Mouse (Mus musculus): ENCODE measurements around the gene Rora. TPM values are rescaled to one million over a fixed set of nuclear protein-coding genes. Genes with fewer than 3 reads are reported as not detected.

Rora gene
- polyA plus RNA-seq, 1 experiment from 2014 or later = 23.2 TPM

DNA sequence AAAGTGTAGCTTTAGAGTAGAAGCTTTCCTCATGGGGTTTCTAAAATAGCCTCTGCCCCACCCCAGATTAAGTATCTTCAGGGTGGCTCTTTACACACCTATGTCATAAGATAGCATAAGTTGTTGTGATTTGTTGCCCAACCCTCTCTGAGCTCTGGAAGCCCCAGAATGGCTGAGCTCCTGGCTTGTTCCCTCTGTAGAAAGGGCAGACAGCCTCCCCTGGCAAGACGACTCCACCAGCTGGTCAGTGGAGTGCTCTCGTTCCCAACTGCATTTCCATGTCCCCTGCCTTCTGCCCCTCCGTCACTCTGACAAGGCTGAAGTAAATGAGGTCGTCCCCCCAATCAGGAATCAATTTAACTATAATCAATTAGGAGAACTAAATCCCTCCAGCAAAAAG, 709.2 kb downstream of the Rora start:
- no peaks in the 10 kb centered on the region for H3K27me3 ChIP-seq (ENCODE audit: control insufficient read depth, insufficient read depth, low read length)
- no peak overlapping the region for H3K4me3 ChIP-seq (ENCODE audit: low read depth, low read length)
- H3K4me2 ChIP-seq (ENCODE audit: low read depth, low read length) = no peak overlapping the region
- 38% methylated on average over 4 of the region's 4 CpGs for WGBS
- H3K9me3 ChIP-seq (ENCODE audit: control insufficient read depth, low read length) = no peaks in the 10 kb centered on the region
- peaks cover 4% of the 10 kb centered on the region; the same call in 1 of the 2 replicates for H3K4me1 ChIP-seq (ENCODE audit: control insufficient read depth, insufficient read depth, low read length)
- no peak overlapping the region for H3K27ac ChIP-seq (ENCODE audit: low read depth, low read length)
- no peak overlapping the region for H3K9ac ChIP-seq (replicated peaks; ENCODE audit: low read depth, low read length)
- no peak for ATAC-seq (ENCODE audit: low read depth)
- H3K36me3 ChIP-seq (ENCODE audit: control insufficient read depth, insufficient read depth, low read length) = no peaks in the 10 kb centered on the region

DNA sequence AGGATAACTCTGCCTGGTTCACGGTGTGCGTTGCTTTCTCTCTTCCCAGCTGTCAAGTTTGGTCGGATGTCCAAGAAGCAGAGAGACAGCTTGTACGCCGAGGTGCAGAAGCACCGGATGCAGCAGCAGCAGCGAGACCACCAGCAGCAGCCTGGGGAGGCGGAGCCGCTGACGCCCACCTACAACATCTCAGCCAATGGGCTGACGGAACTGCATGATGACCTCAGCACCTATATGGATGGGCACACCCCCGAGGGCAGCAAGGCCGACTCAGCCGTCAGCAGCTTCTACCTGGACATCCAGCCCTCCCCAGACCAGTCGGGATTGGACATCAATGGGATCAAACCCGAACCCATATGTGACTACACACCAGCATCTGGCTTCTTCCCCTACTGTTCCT, 710.5 kb downstream of the Rora start:
- Histone ChIP-seq H3K27ac (ENCODE audit: low read depth, low read length) (no peak overlapping the region), H3K27me3 (ENCODE audit: control insufficient read depth, insufficient read depth, low read length) (no peaks in the 10 kb centered on the region), H3K4me1 (ENCODE audit: control insufficient read depth, insufficient read depth, low read length) (no peaks in the 10 kb centered on the region; the same call in 1 of the 2 replicates), H3K36me3 (ENCODE audit: control insufficient read depth, insufficient read depth, low read length) (no peaks in the 10 kb centered on the region), H3K9ac (replicated peaks; ENCODE audit: low read depth, low read length) (no peak overlapping the region), H3K4me2 (ENCODE audit: low read depth, low read length) (no peak overlapping the region), H3K9me3 (ENCODE audit: control insufficient read depth, low read length) (no peaks in the 10 kb centered on the region), H3K4me3 (ENCODE audit: low read depth, low read length) (no peak overlapping the region)
- ATAC-seq (ENCODE audit: low read depth) = no peak
- 65% methylated on average over 16 of the region's 16 CpGs for WGBS

DNA sequence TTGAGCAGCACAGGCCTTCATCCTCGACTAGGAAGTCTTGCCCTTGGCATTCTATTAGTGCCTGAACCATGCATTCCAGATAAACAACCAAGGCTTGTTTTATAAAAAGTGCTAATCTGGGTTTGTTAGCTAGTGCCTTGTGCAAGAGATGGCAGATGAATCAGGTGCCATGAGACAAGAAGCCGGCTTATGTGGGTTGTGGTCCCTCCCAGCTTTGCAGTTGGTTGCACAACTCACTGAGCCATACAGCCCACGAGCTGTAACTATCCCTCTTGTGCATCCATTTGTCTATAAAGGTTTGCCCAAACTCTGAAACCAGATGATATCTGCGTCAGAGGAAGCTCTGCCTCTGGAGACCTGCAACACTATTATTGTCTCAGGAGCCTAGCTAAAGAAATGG, 713.5 kb downstream of the Rora start:
- WGBS = 66% methylated on average over 4 of the region's 4 CpGs
- no peaks in the 10 kb centered on the region for H3K4me1 ChIP-seq (ENCODE audit: control insufficient read depth, insufficient read depth, low read length)
- no peak overlapping the region for H3K4me2 ChIP-seq (ENCODE audit: low read depth, low read length)
- H3K4me3 ChIP-seq (ENCODE audit: low read depth, low read length) = no peak overlapping the region
- no peaks in the 10 kb centered on the region for H3K36me3 ChIP-seq (ENCODE audit: control insufficient read depth, insufficient read depth, low read length)
- ATAC-seq (ENCODE audit: low read depth) = no peak
- H3K9me3 ChIP-seq (ENCODE audit: control insufficient read depth, low read length) = no peaks in the 10 kb centered on the region
- H3K9ac ChIP-seq (replicated peaks; ENCODE audit: low read depth, low read length) = no peak overlapping the region
- H3K27me3 ChIP-seq (ENCODE audit: control insufficient read depth, insufficient read depth, low read length) = no peaks in the 10 kb centered on the region
- no peak overlapping the region for H3K27ac ChIP-seq (ENCODE audit: low read depth, low read length)

DNA sequence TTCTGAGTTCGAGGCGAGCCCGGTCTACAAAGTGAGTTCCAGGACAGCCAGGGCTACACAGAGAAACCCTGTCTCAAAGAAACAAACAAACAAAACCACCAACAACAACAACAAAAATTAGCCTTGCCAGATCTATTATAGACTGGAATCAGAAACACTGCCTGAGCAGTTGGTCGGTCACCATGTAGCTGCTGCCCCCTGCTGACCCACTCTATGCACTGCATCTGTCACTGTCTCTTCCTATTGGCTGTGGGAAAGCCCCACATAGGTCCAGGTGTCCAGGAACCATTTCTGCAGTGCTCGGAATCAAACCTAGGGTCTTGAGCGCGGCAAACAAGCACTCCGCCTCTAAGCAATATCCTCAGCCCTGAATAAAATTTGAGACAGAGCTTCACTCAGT, 714.5 kb downstream of the Rora start:
- 78% methylated on average over 8 of the region's 8 CpGs for WGBS
- no peaks in the 10 kb centered on the region for H3K36me3 ChIP-seq (ENCODE audit: control insufficient read depth, insufficient read depth, low read length)
- H3K4me2 ChIP-seq (ENCODE audit: low read depth, low read length) = no peak overlapping the region
- no peak overlapping the region for H3K4me3 ChIP-seq (ENCODE audit: low read depth, low read length)
- H3K27ac ChIP-seq (ENCODE audit: low read depth, low read length) = no peak overlapping the region
- no peak for ATAC-seq (ENCODE audit: low read depth)
- no peaks in the 10 kb centered on the region for H3K9me3 ChIP-seq (ENCODE audit: control insufficient read depth, low read length)
- H3K27me3 ChIP-seq (ENCODE audit: control insufficient read depth, insufficient read depth, low read length) = no peaks in the 10 kb centered on the region
- H3K9ac ChIP-seq (replicated peaks; ENCODE audit: low read depth, low read length) = no peak overlapping the region
- no peaks in the 10 kb centered on the region for H3K4me1 ChIP-seq (ENCODE audit: control insufficient read depth, insufficient read depth, low read length)

DNA sequence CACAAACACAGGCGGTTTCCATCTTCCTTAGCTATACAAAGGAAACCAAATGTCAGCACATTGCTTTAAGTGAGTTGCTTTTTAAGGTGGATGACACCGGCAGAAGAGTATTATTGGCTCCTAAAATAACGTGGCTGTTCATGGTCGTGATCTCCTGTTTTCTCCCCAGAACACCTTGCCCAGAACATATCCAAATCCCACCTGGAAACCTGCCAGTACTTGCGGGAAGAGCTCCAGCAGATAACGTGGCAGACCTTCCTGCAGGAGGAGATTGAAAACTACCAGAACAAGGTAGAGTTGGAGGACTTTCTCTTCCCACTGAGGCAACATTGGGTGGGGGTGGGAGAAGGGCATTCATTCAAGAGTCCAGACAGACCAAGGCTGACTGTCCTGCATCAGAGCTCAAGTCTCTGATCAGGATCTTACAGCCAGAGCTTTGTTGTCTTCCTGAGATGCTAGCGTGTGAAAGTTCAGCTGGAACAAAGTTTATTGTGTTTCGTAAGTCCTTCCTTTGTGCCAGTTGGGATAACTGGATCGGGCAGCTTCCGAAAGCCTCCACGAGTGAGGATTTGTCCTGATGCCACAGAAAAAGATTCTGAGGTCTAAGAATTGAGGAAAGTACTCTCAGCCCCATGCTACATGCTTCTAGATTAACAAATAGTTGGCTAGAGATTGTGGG, 717.6 kb downstream of the Rora start:
- Histone ChIP-seq H3K27me3 (ENCODE audit: control insufficient read depth, insufficient read depth, low read length) (no peaks in the 10 kb centered on the region), H3K9ac (replicated peaks; ENCODE audit: low read depth, low read length) (no peak overlapping the region), H3K4me2 (ENCODE audit: low read depth, low read length) (no peak overlapping the region), H3K9me3 (ENCODE audit: control insufficient read depth, low read length) (no peaks in the 10 kb centered on the region), H3K36me3 (ENCODE audit: control insufficient read depth, insufficient read depth, low read length) (no peaks in the 10 kb centered on the region), H3K4me3 (ENCODE audit: low read depth, low read length) (no peak overlapping the region), H3K4me1 (ENCODE audit: control insufficient read depth, insufficient read depth, low read length) (no peaks in the 10 kb centered on the region), H3K27ac (ENCODE audit: low read depth, low read length) (no peak overlapping the region)
- ATAC-seq (ENCODE audit: low read depth) = no peak
- 86% methylated on average over 11 of the region's 11 CpGs for WGBS

DNA sequence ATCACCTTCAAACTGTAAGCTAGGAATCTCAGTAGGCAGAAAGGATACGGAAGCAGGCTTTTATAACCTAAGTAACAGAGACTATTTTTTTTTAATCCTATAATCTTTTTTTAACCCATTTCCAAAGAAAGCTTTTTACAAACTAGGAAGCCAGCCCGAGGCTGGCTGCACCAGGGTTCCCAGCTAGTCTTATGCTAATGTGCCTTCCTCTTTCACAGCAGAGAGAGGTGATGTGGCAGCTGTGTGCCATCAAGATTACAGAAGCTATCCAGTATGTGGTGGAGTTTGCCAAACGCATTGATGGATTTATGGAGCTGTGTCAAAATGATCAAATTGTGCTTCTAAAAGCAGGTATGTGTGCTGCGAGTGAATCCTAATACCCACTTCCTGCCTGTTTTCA, 719.3 kb downstream of the Rora start:
- no peak overlapping the region for H3K9ac ChIP-seq (replicated peaks; ENCODE audit: low read depth, low read length)
- H3K27me3 ChIP-seq (ENCODE audit: control insufficient read depth, insufficient read depth, low read length) = no peaks in the 10 kb centered on the region
- WGBS = 35% methylated on average over 4 of the region's 4 CpGs
- no peak overlapping the region for H3K4me3 ChIP-seq (ENCODE audit: low read depth, low read length)
- no peaks in the 10 kb centered on the region for H3K4me1 ChIP-seq (ENCODE audit: control insufficient read depth, insufficient read depth, low read length)
- H3K27ac ChIP-seq (ENCODE audit: low read depth, low read length) = no peak overlapping the region
- H3K36me3 ChIP-seq (ENCODE audit: control insufficient read depth, insufficient read depth, low read length) = no peaks in the 10 kb centered on the region
- H3K4me2 ChIP-seq (ENCODE audit: low read depth, low read length) = no peak overlapping the region
- ATAC-seq (ENCODE audit: low read depth) = no peak
- no peaks in the 10 kb centered on the region for H3K9me3 ChIP-seq (ENCODE audit: control insufficient read depth, low read length)

DNA sequence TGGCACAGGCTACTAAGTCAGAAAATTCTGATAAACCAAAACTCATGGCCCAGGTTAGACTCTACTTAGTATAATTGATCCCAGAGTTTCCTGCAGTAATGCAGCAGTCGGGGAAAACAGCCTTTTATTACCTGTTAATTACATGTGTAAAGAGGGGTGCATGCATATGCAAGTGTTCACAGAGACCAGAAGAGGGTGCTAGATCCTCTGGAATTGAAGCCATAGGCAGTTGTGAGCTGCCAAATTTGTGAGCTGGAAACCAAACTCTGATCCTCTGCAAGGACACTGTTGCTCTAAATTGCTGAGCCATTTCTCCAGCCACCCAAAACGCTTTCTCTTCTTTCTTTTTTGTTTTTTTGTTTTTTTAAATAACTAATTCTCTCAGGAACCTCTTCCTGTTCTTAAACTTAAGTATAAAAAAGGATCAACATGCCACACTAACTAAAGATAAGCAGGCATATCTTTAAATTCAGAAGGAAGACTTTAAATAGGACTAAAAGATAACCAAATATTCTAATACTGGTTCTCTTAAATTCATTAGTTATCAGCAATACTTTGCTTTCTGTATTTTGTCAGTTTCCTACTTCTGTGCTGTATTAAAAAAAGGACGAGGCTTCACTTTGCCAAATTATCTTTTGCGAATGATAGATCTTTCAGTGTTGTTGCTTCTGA, 723.5 kb downstream of the Rora start:
- Histone ChIP-seq H3K4me1 (ENCODE audit: control insufficient read depth, insufficient read depth, low read length) (no peaks in the 10 kb centered on the region), H3K4me3 (ENCODE audit: low read depth, low read length) (no peak overlapping the region), H3K27me3 (ENCODE audit: control insufficient read depth, insufficient read depth, low read length) (no peaks in the 10 kb centered on the region), H3K4me2 (ENCODE audit: low read depth, low read length) (no peak overlapping the region), H3K9ac (replicated peaks; ENCODE audit: low read depth, low read length) (no peak overlapping the region), H3K9me3 (ENCODE audit: control insufficient read depth, low read length) (no peaks in the 10 kb centered on the region), H3K27ac (ENCODE audit: low read depth, low read length) (no peak overlapping the region), H3K36me3 (ENCODE audit: control insufficient read depth, insufficient read depth, low read length) (no peaks in the 10 kb centered on the region)
- no peak for ATAC-seq (ENCODE audit: low read depth)
- 84% methylated on average over 4 of the region's 4 CpGs for WGBS

DNA sequence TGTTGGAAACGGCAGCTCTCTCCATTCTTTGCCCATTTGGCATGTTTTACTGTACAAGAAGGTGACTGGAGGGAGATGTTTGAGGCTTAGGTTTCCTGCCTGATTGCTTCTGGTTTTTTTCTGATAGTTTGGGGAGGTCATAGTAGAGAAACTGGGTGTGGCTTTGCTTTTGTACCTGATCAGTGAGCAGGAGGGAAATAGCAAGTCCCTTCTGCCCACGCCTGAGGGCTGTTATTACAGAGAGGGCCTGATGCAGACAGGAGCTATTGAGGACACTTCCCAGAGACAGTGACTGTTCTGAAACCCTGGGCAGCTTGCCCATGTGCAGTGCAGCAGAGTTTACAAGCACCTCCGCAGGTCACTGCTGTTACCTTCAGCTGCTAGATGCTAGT, 724.1 kb downstream of the Rora start:
- H3K4me2 ChIP-seq (ENCODE audit: low read depth, low read length) = no peak overlapping the region

DNA sequence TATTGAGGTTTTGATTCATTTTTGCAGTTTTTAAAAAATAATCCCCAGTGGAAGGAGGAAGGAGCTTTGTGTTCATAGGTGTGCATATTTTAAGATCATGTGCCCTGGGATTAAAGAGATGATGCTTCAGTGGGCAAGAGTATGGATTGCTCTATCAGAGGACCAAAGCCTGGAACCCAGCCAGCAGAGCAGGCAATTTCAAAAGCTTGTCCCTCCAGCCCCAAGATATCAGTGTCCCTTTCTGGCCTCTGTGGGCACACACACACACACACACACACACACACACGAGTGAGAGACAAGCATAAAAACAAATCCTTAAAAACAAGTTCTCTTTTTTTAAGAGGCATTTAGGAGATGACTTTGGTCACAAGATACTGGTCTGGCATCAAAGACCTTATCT, 727.0 kb downstream of the Rora start:
- Histone ChIP-seq H3K4me2 (ENCODE audit: low read depth, low read length) (no peak overlapping the region), H3K4me1 (ENCODE audit: control insufficient read depth, insufficient read depth, low read length) (no peaks in the 10 kb centered on the region), H3K27me3 (ENCODE audit: control insufficient read depth, insufficient read depth, low read length) (no peaks in the 10 kb centered on the region), H3K9ac (replicated peaks; ENCODE audit: low read depth, low read length) (no peak overlapping the region), H3K9me3 (ENCODE audit: control insufficient read depth, low read length) (no peaks in the 10 kb centered on the region), H3K4me3 (ENCODE audit: low read depth, low read length) (no peak overlapping the region), H3K27ac (ENCODE audit: low read depth, low read length) (no peak overlapping the region), H3K36me3 (ENCODE audit: control insufficient read depth, insufficient read depth, low read length) (no peaks in the 10 kb centered on the region)
- 85% methylated on average over 1 of the region's 1 CpGs for WGBS
- no peak for ATAC-seq (ENCODE audit: low read depth)

More for the DNA sequence above, 724.1 kb downstream of the Rora start:
- Histone ChIP-seq H3K9me3 (ENCODE audit: control insufficient read depth, low read length) (no peaks in the 10 kb centered on the region), H3K27me3 (ENCODE audit: control insufficient read depth, insufficient read depth, low read length) (no peaks in the 10 kb centered on the region), H3K4me1 (ENCODE audit: control insufficient read depth, insufficient read depth, low read length) (no peaks in the 10 kb centered on the region), H3K27ac (ENCODE audit: low read depth, low read length) (no peak overlapping the region), H3K9ac (replicated peaks; ENCODE audit: low read depth, low read length) (no peak overlapping the region), H3K36me3 (ENCODE audit: control insufficient read depth, insufficient read depth, low read length) (no peaks in the 10 kb centered on the region), H3K4me3 (ENCODE audit: low read depth, low read length) (no peak overlapping the region)
- WGBS = 92% methylated on average over 3 of the region's 3 CpGs
- ATAC-seq (ENCODE audit: low read depth) = no peak

All from neural tube, embryonic 14.5 days (tissue).